Mouse (Mus musculus): Measurements from ENCODE around the gene Exoc2. TPM values are rescaled to one million over a fixed set of nuclear protein-coding genes. Genes with fewer than 3 reads are reported as not detected.

The Exoc2 gene
- total RNA-seq, 1 experiment = 22.8 TPM

DNA sequence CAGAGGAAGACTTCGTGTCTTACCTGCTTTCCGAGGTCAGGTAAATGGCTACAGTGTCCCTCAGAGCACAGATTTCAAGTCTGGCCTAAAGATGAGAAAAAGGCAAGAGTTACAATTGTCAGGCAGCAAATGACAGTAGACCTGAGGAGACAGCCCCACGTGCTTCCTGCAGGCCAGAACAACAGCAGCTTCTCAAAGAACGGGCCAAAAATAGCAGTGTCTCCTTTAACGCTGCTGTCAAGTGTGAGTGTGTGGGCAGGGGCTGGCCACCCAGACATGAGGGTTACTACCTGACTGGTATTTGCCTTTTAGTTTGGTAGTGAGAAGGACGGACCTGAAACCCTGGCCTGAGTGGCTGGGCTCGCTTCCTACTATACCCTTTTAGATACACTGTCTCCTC lies 153.3 kb downstream of the Exoc2 start:
- Histone ChIP-seq H3K4me1 (ENCODE audit: control insufficient read depth in 2 of 2, insufficient read depth in 2 of 2, low read length in 2 of 2, poor library complexity in 1 of 2) (no peaks in the 10 kb centered on the region), H3K4me3 (ENCODE audit: insufficient read depth in 1 of 2, low read depth in 1 of 2, low read length in 2 of 2, poor library complexity in 1 of 2, severe bottlenecking in 1 of 2) (no peak overlapping the region), H3K36me3 (ENCODE audit: control insufficient read depth, insufficient read depth, low read length, poor library complexity, severe bottlenecking) (peaks cover 15% of the 10 kb centered on the region; the same call in 1 of the 2 replicates), H3K9me3 (ENCODE audit: control insufficient read depth, insufficient read depth, low read depth, low read length) (no peaks in the 10 kb centered on the region), H3K9ac (ENCODE audit: insufficient read depth, low read depth, low read length, poor library complexity, severe bottlenecking) (no peak overlapping the region), H3K27ac (ENCODE audit: insufficient read depth, low read depth, low read length, poor library complexity, severe bottlenecking) (no peak overlapping the region)
- no peak for DNase-seq (ENCODE audit: low read depth, low spot score)
- TF ChIP-seq ZNF384 (IDR thresholded peaks at IDR 0.05; ENCODE audit: low read depth, low read length) (no peak), CHD2 (IDR thresholded peaks at IDR 0.05; ENCODE audit: low read depth, low read length) (no peak), HCFC1 (IDR thresholded peaks at IDR 0.05; ENCODE audit: borderline replicate concordance, insufficient read depth, low read length) (no peak), MAFK (IDR thresholded peaks at IDR 0.05; ENCODE audit: insufficient read depth, low read depth, low read length) (no peak), ZC3H11A (IDR thresholded peaks at IDR 0.05; ENCODE audit: borderline replicate concordance, low read depth, low read length) (no peak)
- in situ Hi-C loops (cut with MboI; ENCODE audit: low sequenced_read_pairs in 2 of 2, unreplicated experiment in 2 of 2) = no loop called here

- Histone ChIP-seq H3K9me3 (ENCODE audit: control insufficient read depth, insufficient read depth, low read depth, low read length) (no peaks in the 10 kb centered on the region), H3K9ac (ENCODE audit: insufficient read depth, low read depth, low read length, poor library complexity, severe bottlenecking) (no peak overlapping the region), H3K4me1 (ENCODE audit: control insufficient read depth in 2 of 2, insufficient read depth in 2 of 2, low read length in 2 of 2, poor library complexity in 1 of 2) (no peaks in the 10 kb centered on the region), H3K27ac (ENCODE audit: insufficient read depth, low read depth, low read length, poor library complexity, severe bottlenecking) (no peak overlapping the region), H3K4me3 (ENCODE audit: insufficient read depth in 1 of 2, low read depth in 1 of 2, low read length in 2 of 2, poor library complexity in 1 of 2, severe bottlenecking in 1 of 2) (no peak overlapping the region), H3K36me3 (ENCODE audit: control insufficient read depth, insufficient read depth, low read length, poor library complexity, severe bottlenecking) (peaks cover 17% of the 10 kb centered on the region; the same call in 1 of the 2 replicates)
- no peak for TF ChIP-seq ZNF384 (IDR thresholded peaks at IDR 0.05; ENCODE audit: low read depth, low read length)
- no peak for TF ChIP-seq MAFK (IDR thresholded peaks at IDR 0.05; ENCODE audit: insufficient read depth, low read depth, low read length)
- no peak for TF ChIP-seq HCFC1 (IDR thresholded peaks at IDR 0.05; ENCODE audit: borderline replicate concordance, insufficient read depth, low read length)
- no peak for TF ChIP-seq ZC3H11A (IDR thresholded peaks at IDR 0.05; ENCODE audit: borderline replicate concordance, low read depth, low read length)
- no peak for TF ChIP-seq CHD2 (IDR thresholded peaks at IDR 0.05; ENCODE audit: low read depth, low read length)
- DNase-seq (ENCODE audit: low read depth, low spot score) = no peak
- in situ Hi-C loops (cut with MboI; ENCODE audit: low sequenced_read_pairs in 2 of 2, unreplicated experiment in 2 of 2) = no loop called here
Measured at GRCm38 (mm10) chr13:30819891-30820290, 154.0 kb downstream of the Exoc2 start.

- TF ChIP-seq ZC3H11A (IDR thresholded peaks at IDR 0.05; ENCODE audit: borderline replicate concordance, low read depth, low read length) (no peak), ZNF384 (IDR thresholded peaks at IDR 0.05; ENCODE audit: low read depth, low read length) (no peak), MAFK (IDR thresholded peaks at IDR 0.05; ENCODE audit: insufficient read depth, low read depth, low read length) (no peak), CHD2 (IDR thresholded peaks at IDR 0.05; ENCODE audit: low read depth, low read length) (no peak), HCFC1 (IDR thresholded peaks at IDR 0.05; ENCODE audit: borderline replicate concordance, insufficient read depth, low read length) (no peak)
- no peak for DNase-seq (ENCODE audit: low read depth, low spot score)
- in situ Hi-C loops (cut with MboI; ENCODE audit: low sequenced_read_pairs in 2 of 2, unreplicated experiment in 2 of 2) = no loop called here
- no peak overlapping the region for H3K27ac ChIP-seq (ENCODE audit: insufficient read depth, low read depth, low read length, poor library complexity, severe bottlenecking)
- H3K4me1 ChIP-seq (ENCODE audit: control insufficient read depth in 2 of 2, insufficient read depth in 2 of 2, low read length in 2 of 2, poor library complexity in 1 of 2) = no peaks in the 10 kb centered on the region
- H3K4me3 ChIP-seq (ENCODE audit: insufficient read depth in 1 of 2, low read depth in 1 of 2, low read length in 2 of 2, poor library complexity in 1 of 2, severe bottlenecking in 1 of 2) = no peak overlapping the region
- peaks cover 17% of the 10 kb centered on the region; the same call in 1 of the 2 replicates for H3K36me3 ChIP-seq (ENCODE audit: control insufficient read depth, insufficient read depth, low read length, poor library complexity, severe bottlenecking)
- H3K9me3 ChIP-seq (ENCODE audit: control insufficient read depth, insufficient read depth, low read depth, low read length) = no peaks in the 10 kb centered on the region
- no peak overlapping the region for H3K9ac ChIP-seq (ENCODE audit: insufficient read depth, low read depth, low read length, poor library complexity, severe bottlenecking)
Measured at GRCm38 (mm10) chr13:30817436-30817835, 156.5 kb downstream of the Exoc2 start.

DNA sequence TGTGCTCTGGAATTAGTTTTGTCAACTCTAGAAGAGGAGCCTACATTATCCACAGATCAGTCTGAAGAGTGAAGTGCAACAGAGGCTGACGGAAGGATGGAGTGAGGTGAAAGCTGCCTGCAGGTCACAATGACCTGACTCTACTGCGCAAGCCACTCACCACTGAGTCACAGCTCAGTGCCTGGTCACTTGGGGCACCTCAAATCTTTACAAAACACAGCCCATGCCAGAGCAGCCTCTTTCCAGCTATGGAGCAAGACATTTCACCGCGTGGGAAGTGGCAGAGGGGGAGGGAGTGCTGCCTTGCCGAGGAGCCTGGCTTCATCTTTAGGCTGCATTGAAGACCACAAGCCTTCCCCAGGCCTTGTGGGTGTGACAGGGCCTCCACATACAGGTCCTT lies 159.6 kb downstream of the Exoc2 start:
- Histone ChIP-seq H3K36me3 (ENCODE audit: control insufficient read depth, insufficient read depth, low read length, poor library complexity, severe bottlenecking) (peaks cover 7% of the 10 kb centered on the region; the same call in 1 of the 2 replicates), H3K4me3 (ENCODE audit: insufficient read depth in 1 of 2, low read depth in 1 of 2, low read length in 2 of 2, poor library complexity in 1 of 2, severe bottlenecking in 1 of 2) (no peak overlapping the region), H3K9ac (ENCODE audit: insufficient read depth, low read depth, low read length, poor library complexity, severe bottlenecking) (no peak overlapping the region), H3K4me1 (ENCODE audit: control insufficient read depth in 2 of 2, insufficient read depth in 2 of 2, low read length in 2 of 2, poor library complexity in 1 of 2) (no peaks in the 10 kb centered on the region), H3K9me3 (ENCODE audit: control insufficient read depth, insufficient read depth, low read depth, low read length) (no peaks in the 10 kb centered on the region), H3K27ac (ENCODE audit: insufficient read depth, low read depth, low read length, poor library complexity, severe bottlenecking) (no peak overlapping the region)
- TF ChIP-seq HCFC1 (IDR thresholded peaks at IDR 0.05; ENCODE audit: borderline replicate concordance, insufficient read depth, low read length) (no peak), CHD2 (IDR thresholded peaks at IDR 0.05; ENCODE audit: low read depth, low read length) (no peak)
- no peak for DNase-seq (ENCODE audit: low read depth, low spot score)
- in situ Hi-C loops (cut with MboI; ENCODE audit: low sequenced_read_pairs in 2 of 2, unreplicated experiment in 2 of 2) = no loop called here

- no peak for DNase-seq (ENCODE audit: low read depth, low spot score)
- Histone ChIP-seq H3K27ac (ENCODE audit: insufficient read depth, low read depth, low read length, poor library complexity, severe bottlenecking) (no peak overlapping the region), H3K4me1 (ENCODE audit: control insufficient read depth in 2 of 2, insufficient read depth in 2 of 2, low read length in 2 of 2, poor library complexity in 1 of 2) (no peaks in the 10 kb centered on the region), H3K9me3 (ENCODE audit: control insufficient read depth, insufficient read depth, low read depth, low read length) (no peaks in the 10 kb centered on the region), H3K4me3 (ENCODE audit: insufficient read depth in 1 of 2, low read depth in 1 of 2, low read length in 2 of 2, poor library complexity in 1 of 2, severe bottlenecking in 1 of 2) (no peak overlapping the region), H3K36me3 (ENCODE audit: control insufficient read depth, insufficient read depth, low read length, poor library complexity, severe bottlenecking) (peaks cover 5% of the 10 kb centered on the region; the same call in 1 of the 2 replicates), H3K9ac (ENCODE audit: insufficient read depth, low read depth, low read length, poor library complexity, severe bottlenecking) (no peak overlapping the region)
- in situ Hi-C loops (cut with MboI; ENCODE audit: low sequenced_read_pairs in 2 of 2, unreplicated experiment in 2 of 2) = no loop called here
- TF ChIP-seq HCFC1 (IDR thresholded peaks at IDR 0.05; ENCODE audit: borderline replicate concordance, insufficient read depth, low read length) = no peak
- no peak for TF ChIP-seq MAFK (IDR thresholded peaks at IDR 0.05; ENCODE audit: insufficient read depth, low read depth, low read length)
- no peak for TF ChIP-seq ZC3H11A (IDR thresholded peaks at IDR 0.05; ENCODE audit: borderline replicate concordance, low read depth, low read length)
- TF ChIP-seq CHD2 (IDR thresholded peaks at IDR 0.05; ENCODE audit: low read depth, low read length) = no peak
- TF ChIP-seq ZNF384 (IDR thresholded peaks at IDR 0.05; ENCODE audit: low read depth, low read length) = no peak
Measured at GRCm38 (mm10) chr13:30813464-30813863, 160.4 kb downstream of the Exoc2 start.

Data from ES-E14 (cell line).